Mouse (Mus musculus) ES-Bruce4 (cell line): ENCODE data around the gene Alg5. TPM values are rescaled to one million over a fixed set of nuclear protein-coding genes. Genes with fewer than 3 reads are reported as not detected.
A peak's percentile ranks its signal among the peaks of the same experiment; 100 is the strongest.

Experiments used
- H3K27ac ChIP-seq: 2 replicates; pipeline ENCODE4 v1.5.1; 2012; ENCODE audit warnings: low read length, inconsistent platforms; ENCODE audit not compliant: insufficient read depth
- H3K27me3 ChIP-seq: 2 replicates; pipeline ENCODE4 v1.6.1; 2012; ENCODE audit warnings: mild to moderate bottlenecking, low read length, inconsistent platforms; ENCODE audit not compliant: control insufficient read depth, poor library complexity, insufficient read depth, severe bottlenecking
- H3K36me3 ChIP-seq: 2 replicates; pipeline ENCODE4 v1.6.1; 2012; ENCODE audit warnings: inconsistent platforms, mild to moderate bottlenecking, low read length, moderate library complexity; ENCODE audit not compliant: control insufficient read depth, poor library complexity, insufficient read depth, severe bottlenecking
- H3K4me1 ChIP-seq: one replicate; pipeline ENCODE4 v1.8.1; 2011; ENCODE audit warnings: low read length; ENCODE audit not compliant: control insufficient read depth, insufficient read depth
- H3K4me3 ChIP-seq: 2 replicates; pipeline ENCODE4 v1.5.1; 2011; ENCODE audit warnings: low read depth, mild to moderate bottlenecking, low read length
- H3K9ac ChIP-seq: 2 replicates; pipeline ENCODE4 v1.6.1; 2012; ENCODE audit warnings: low read depth, mild to moderate bottlenecking, inconsistent platforms; ENCODE audit not compliant: poor library complexity, severe bottlenecking
- H3K9me3 ChIP-seq: replicated peaks from 2 replicates; pipeline ENCODE4 v1.6.1; 2012; ENCODE audit warnings: mild to moderate bottlenecking, low read length, inconsistent platforms; ENCODE audit not compliant: control insufficient read depth, poor library complexity, insufficient read depth, severe bottlenecking
- CTCF ChIP-seq: IDR thresholded peaks from one replicate; pipeline ENCODE4 v1.8.1; 2011; ENCODE audit warnings: low read depth, low read length
- EP300 ChIP-seq: IDR thresholded peaks from 2 replicates; pipeline ENCODE4 v1.6.1; 2011; ENCODE audit warnings: low read depth, low read length; ENCODE audit not compliant: insufficient read depth
- POLR2A ChIP-seq: IDR thresholded peaks from one replicate; pipeline ENCODE4 v1.8.1; 2011; ENCODE audit warnings: low read length; ENCODE audit not compliant: insufficient read depth
- polyA plus RNA-seq: library from polyadenylated mRNA; stranded (reverse); fragments of >200 nt; gene quantifications from 2 replicates; pipeline ENCODE4 v1.2.4, GENCODE M21; 2011; ENCODE audit warnings: low read depth; ENCODE audit not compliant: missing spikeins, insufficient read depth, insufficient read length

Gene Alg5
- polyA plus RNA-seq, 1 experiment = 22.9 TPM

- H3K27me3 ChIP-seq = peaks cover 2% of the 10 kb centered on the region; the same call in 1 of the 2 replicates
- no peaks in the 10 kb centered on the region for H3K4me1 ChIP-seq
- H3K36me3 ChIP-seq = no peaks in the 10 kb centered on the region
- no peak overlapping the region for H3K27ac ChIP-seq
- H3K9ac ChIP-seq = no peak overlapping the region
- TF ChIP-seq EP300 (no peak), POLR2A (no peak), CTCF (no peak)
- no peak overlapping the region for H3K4me3 ChIP-seq
- H3K9me3 ChIP-seq = 0 out of 2 replicates have a peak, but pooled peaks cover 3% of the 10 kb centered on the region
Measured at GRCm38 (mm10) chr3:54791822-54792677, 56.7 kb downstream of the Alg5 start.

GRCm38 (mm10) chr3:54793762-54794161 lies 58.4 kb downstream of the Alg5 start:
- no peak overlapping the region for H3K9ac ChIP-seq
- H3K27ac ChIP-seq = no peak overlapping the region
- H3K4me1 ChIP-seq = peaks cover 2% of the 10 kb centered on the region
- 0 out of 2 replicates have a peak, but pooled peaks cover 3% of the 10 kb centered on the region for H3K9me3 ChIP-seq
- TF ChIP-seq EP300 = no peak
- no peak for TF ChIP-seq CTCF
- H3K36me3 ChIP-seq = no peaks in the 10 kb centered on the region
- no peak overlapping the region for H3K4me3 ChIP-seq
- peaks cover 2% of the 10 kb centered on the region; the same call in 1 of the 2 replicates for H3K27me3 ChIP-seq

GRCm38 (mm10) chr3:54795379-54795778 lies 60.0 kb downstream of the Alg5 start:
- H3K4me1 ChIP-seq = peaks cover 2% of the 10 kb centered on the region
- H3K9me3 ChIP-seq = 0 out of 2 replicates have a peak, but pooled peaks cover 3% of the 10 kb centered on the region
- TF ChIP-seq CTCF (peak; percentile 5), POLR2A (no peak)
- H3K27me3 ChIP-seq = peaks cover 2% of the 10 kb centered on the region; the same call in 1 of the 2 replicates
- H3K4me3 ChIP-seq = no peak overlapping the region
- no peaks in the 10 kb centered on the region for H3K36me3 ChIP-seq
- H3K9ac ChIP-seq = no peak overlapping the region
- H3K27ac ChIP-seq = no peak overlapping the region

GRCm38 (mm10) chr3:54795806-54796205 lies 60.5 kb downstream of the Alg5 start:
- H3K4me1 ChIP-seq = peaks cover 2% of the 10 kb centered on the region
- H3K36me3 ChIP-seq = no peaks in the 10 kb centered on the region
- no peak overlapping the region for H3K4me3 ChIP-seq
- H3K9me3 ChIP-seq = 0 out of 2 replicates have a peak, but pooled peaks cover 3% of the 10 kb centered on the region
- no peak overlapping the region for H3K27ac ChIP-seq
- no peak overlapping the region for H3K9ac ChIP-seq
- no peak for TF ChIP-seq CTCF
- TF ChIP-seq EP300 = no peak
- no peak for TF ChIP-seq POLR2A
- H3K27me3 ChIP-seq = peaks cover 2% of the 10 kb centered on the region; the same call in 1 of the 2 replicates

- Histone ChIP-seq H3K36me3 (no peaks in the 10 kb centered on the region), H3K27me3 (peaks cover 2% of the 10 kb centered on the region; the same call in 1 of the 2 replicates), H3K9ac (no peak overlapping the region), H3K9me3 (0 out of 2 replicates have a peak, but pooled peaks cover 3% of the 10 kb centered on the region), H3K4me3 (peak overlapping the region; percentile 28), H3K4me1 (peaks cover 2% of the 10 kb centered on the region), H3K27ac (no peak overlapping the region)
- TF ChIP-seq CTCF (peak; percentile 68), EP300 (no peak), POLR2A (no peak)
Measured at GRCm38 (mm10) chr3:54797211-54797610, 61.9 kb downstream of the Alg5 start.

Other genes with a start within 250 kb of the Alg5 start
- 99.9 and 111 TPM in 2 replicates for gene Supt20, start 42.7 kb upstream of the Alg5 start, polyA plus RNA-seq
- not detected in 2 replicates for gene Gm21958, start 21.2 kb upstream of the Alg5 start, polyA plus RNA-seq
- gene Exosc8, start 146 bp upstream of the Alg5 start, polyA plus RNA-seq = 200 and 214 TPM in 2 replicates
- 0.17 TPM in 1 of 2 replicates, not detected in the other for gene Smad9, start 20.0 kb downstream of the Alg5 start, polyA plus RNA-seq
- 14.3 and 19.5 TPM in 2 replicates for gene Rfxap, start 72.3 kb downstream of the Alg5 start, polyA plus RNA-seq
- gene Sertm1, start 180.3 kb downstream of the Alg5 start, polyA plus RNA-seq = 0.53 and 1.0 TPM in 2 replicates